Mouse (Mus musculus) intestine, embryonic 15.5 days (tissue): ENCODE results near the gene Gipc3. TPM values are rescaled to one million over a fixed set of nuclear protein-coding genes. Genes with fewer than 3 reads are reported as not detected.

Experiments
- ATAC-seq: fragments of 200-750 bp; cut with Nextera tagmentation; 2 replicates; pipeline ENCODE4 v1.8.0; 2017; ENCODE audit warnings: moderate TSS enrichment, moderate library complexity
- H3K27ac ChIP-seq: fragments of 300-500 bp; sonication (generic); 2 replicates; pipeline ENCODE4 v1.5.1; 2015; ENCODE audit warnings: mild to moderate bottlenecking, inconsistent platforms
- H3K27me3 ChIP-seq: fragments of 300-500 bp; sonication (generic); replicated peaks from 2 replicates; pipeline ENCODE4 v1.6.1; 2015; ENCODE audit warnings: inconsistent platforms
- H3K36me3 ChIP-seq: fragments of 300-500 bp; sonication (generic); 2 replicates; pipeline ENCODE4 v1.6.1; 2015; ENCODE audit warnings: inconsistent platforms
- H3K4me1 ChIP-seq: fragments of 300-500 bp; sonication (generic); replicated peaks from 2 replicates; pipeline ENCODE4 v1.6.1; 2015; ENCODE audit warnings: inconsistent platforms
- H3K4me2 ChIP-seq: fragments of 300-500 bp; sonication (generic); replicated peaks from 2 replicates; pipeline ENCODE4 v1.6.1; 2015; ENCODE audit warnings: mild to moderate bottlenecking, inconsistent platforms
- H3K4me3 ChIP-seq: fragments of 300-500 bp; sonication (generic); replicated peaks from 2 replicates; pipeline ENCODE4 v1.5.1; 2015; ENCODE audit warnings: inconsistent platforms
- H3K9ac ChIP-seq: fragments of 300-500 bp; sonication (generic); 2 replicates; pipeline ENCODE4 v1.6.1; 2015; ENCODE audit warnings: inconsistent platforms
- H3K9me3 ChIP-seq: fragments of 300-500 bp; sonication (generic); 2 replicates; pipeline ENCODE4 v1.6.1; 2016; ENCODE audit warnings: inconsistent platforms
- WGBS: fragments of 180-500 bp; shearing (Covaris S2); methylation state at CpG from one replicate; pipeline ENCODE4 v1.1.7; 2015; 5-methylcytosine and 5-hydroxymethylcytosine counted together
- polyA plus RNA-seq: library from polyadenylated mRNA; unstranded; fragments of >200 nt; fragmentation: Nextera tagmentation; extraction: Ambion mirVana; gene quantifications from 2 replicates; pipeline ENCODE4 v1.2.1, GENCODE M21; 2015

Gene Gipc3
- polyA plus RNA-seq, 1 experiment from 2014 or later = not detected

GRCm38 (mm10) chr10:81382039-81382438 is 39.0 kb upstream of the Gipc3 start:
- no peak overlapping the region for H3K4me3 ChIP-seq
- H3K9me3 ChIP-seq = no peaks in the 10 kb centered on the region
- 54% methylated on average over 5 of the region's 5 CpGs for WGBS
- peaks cover 11% of the 10 kb centered on the region for H3K36me3 ChIP-seq
- H3K27me3 ChIP-seq = no peaks in the 10 kb centered on the region
- H3K4me1 ChIP-seq = peaks cover 20% of the 10 kb centered on the region
- peak overlapping the region; percentile 18; the same call in 1 of the 2 replicates for H3K27ac ChIP-seq
- H3K9ac ChIP-seq = no peak overlapping the region
- ATAC-seq = peak; percentile 5; the same call in 1 of the 2 replicates
- H3K4me2 ChIP-seq = no peak overlapping the region

GRCm38 (mm10) chr10:81379809-81380378 is 36.8 kb upstream of the Gipc3 start:
- 0 out of 2 replicates have a peak, but pooled peaks cover 5% of the 10 kb centered on the region for H3K36me3 ChIP-seq
- H3K27ac ChIP-seq = no peak overlapping the region
- H3K4me1 ChIP-seq = peaks cover 19% of the 10 kb centered on the region
- no peak overlapping the region for H3K4me2 ChIP-seq
- H3K9ac ChIP-seq = no peak overlapping the region
- H3K9me3 ChIP-seq = no peaks in the 10 kb centered on the region
- WGBS = 86% methylated on average over 6 of the region's 6 CpGs
- no peak overlapping the region for H3K4me3 ChIP-seq
- ATAC-seq = no peak
- no peaks in the 10 kb centered on the region for H3K27me3 ChIP-seq

GRCm38 (mm10) chr10:81379183-81379553 is 36.1 kb upstream of the Gipc3 start:
- 59% methylated on average over 3 of the region's 3 CpGs for WGBS
- 0 out of 2 replicates have a peak, but pooled peaks cover 5% of the 10 kb centered on the region for H3K36me3 ChIP-seq
- peak overlapping the region; percentile 39 for H3K9ac ChIP-seq
- H3K4me1 ChIP-seq = peaks cover 19% of the 10 kb centered on the region
- no peaks in the 10 kb centered on the region for H3K9me3 ChIP-seq
- no peaks in the 10 kb centered on the region for H3K27me3 ChIP-seq
- H3K4me3 ChIP-seq = peak overlapping the region; percentile 82
- peak overlapping the region; percentile 56 for H3K27ac ChIP-seq
- ATAC-seq = no peak
- H3K4me2 ChIP-seq = peak overlapping the region; percentile 77

GRCm38 (mm10) chr10:81378553-81379182 is 35.6 kb upstream of the Gipc3 start:
- ATAC-seq = peak; percentile 96
- WGBS = under 1% methylated on average over 44 of the region's 46 CpGs

GRCm38 (mm10) chr10:81377793-81378552 is 34.9 kb upstream of the Gipc3 start, which contains the start of gene Fzr1:
Gene Fzr1 (minus strand): TSS chr10:81378516.
- no peaks in the 10 kb centered on the region for H3K27me3 ChIP-seq
- H3K4me1 ChIP-seq = peaks cover 19% of the 10 kb centered on the region
- H3K9ac ChIP-seq = peak within 1 kb of the TSS; percentile 92
- peak; percentile 29 for ATAC-seq
- H3K36me3 ChIP-seq = 0 out of 2 replicates have a peak, but pooled peaks cover 5% of the 10 kb centered on the region
- H3K9me3 ChIP-seq = no peaks in the 10 kb centered on the region
- H3K27ac ChIP-seq = peak within 1 kb of the TSS; percentile 68
- H3K4me3 ChIP-seq = peak within 1 kb of the TSS; percentile 82
- WGBS = under 1% methylated on average over 58 of the region's 59 CpGs
- H3K4me2 ChIP-seq = peak within 1 kb of the TSS; percentile 77

More at GRCm38 (mm10) chr10:81378553-81379182, 35.6 kb upstream of the Gipc3 start:
- H3K4me2 ChIP-seq = peak overlapping the region; percentile 77
- H3K27me3 ChIP-seq = no peaks in the 10 kb centered on the region
- H3K27ac ChIP-seq = peak overlapping the region; percentile 56
- no peaks in the 10 kb centered on the region for H3K9me3 ChIP-seq
- peak overlapping the region; percentile 82 for H3K4me3 ChIP-seq
- H3K4me1 ChIP-seq = peaks cover 19% of the 10 kb centered on the region
- 0 out of 2 replicates have a peak, but pooled peaks cover 5% of the 10 kb centered on the region for H3K36me3 ChIP-seq
- H3K9ac ChIP-seq = peak overlapping the region; percentile 92

GRCm38 (mm10) chr10:81377362-81377664 is 34.2 kb upstream of the Gipc3 start:
- ATAC-seq = no peak
- Histone ChIP-seq H3K4me3 (peak overlapping the region; percentile 82), H3K4me1 (peaks cover 19% of the 10 kb centered on the region), H3K27me3 (no peaks in the 10 kb centered on the region), H3K4me2 (peak overlapping the region; percentile 77), H3K27ac (peak overlapping the region; percentile 68; the same call in 1 of the 2 replicates), H3K36me3 (0 out of 2 replicates have a peak, but pooled peaks cover 8% of the 10 kb centered on the region), H3K9ac (peak overlapping the region; percentile 92), H3K9me3 (no peaks in the 10 kb centered on the region)
- WGBS = 29% methylated on average over 2 of the region's 2 CpGs

GRCm38 (mm10) chr10:81376561-81377361 is 33.7 kb upstream of the Gipc3 start:
- peak overlapping the region; percentile 92 for H3K9ac ChIP-seq
- H3K4me1 ChIP-seq = peaks cover 19% of the 10 kb centered on the region
- H3K9me3 ChIP-seq = no peaks in the 10 kb centered on the region
- no peaks in the 10 kb centered on the region for H3K27me3 ChIP-seq
- ATAC-seq = no peak
- H3K4me3 ChIP-seq = peak overlapping the region; percentile 82
- H3K4me2 ChIP-seq = peak overlapping the region; percentile 77
- 32% methylated on average over 6 of the region's 6 CpGs for WGBS
- peak overlapping the region; percentile 68; the same call in 1 of the 2 replicates for H3K27ac ChIP-seq
- 0 out of 2 replicates have a peak, but pooled peaks cover 8% of the 10 kb centered on the region for H3K36me3 ChIP-seq

- ATAC-seq = no peak
- H3K27ac ChIP-seq = no peak overlapping the region
- WGBS = 93% methylated on average over 10 of the region's 10 CpGs
- peaks cover 22% of the 10 kb centered on the region; the same call in 1 of the 2 replicates for H3K36me3 ChIP-seq
- no peak overlapping the region for H3K4me3 ChIP-seq
- H3K9me3 ChIP-seq = no peaks in the 10 kb centered on the region
- peaks cover 19% of the 10 kb centered on the region for H3K4me1 ChIP-seq
- no peak overlapping the region for H3K9ac ChIP-seq
- no peaks in the 10 kb centered on the region for H3K27me3 ChIP-seq
- no peak overlapping the region for H3K4me2 ChIP-seq
Observed at GRCm38 (mm10) chr10:81375322-81375721, 32.3 kb upstream of the Gipc3 start.

GRCm38 (mm10) chr10:81367207-81367495 is 24.1 kb upstream of the Gipc3 start:
- peaks cover 49% of the 10 kb centered on the region for H3K36me3 ChIP-seq
- H3K9ac ChIP-seq = no peak overlapping the region
- no peak overlapping the region for H3K27ac ChIP-seq
- H3K4me3 ChIP-seq = no peak overlapping the region
- peaks cover 10% of the 10 kb centered on the region for H3K27me3 ChIP-seq
- 90% methylated on average over 6 of the region's 6 CpGs for WGBS
- H3K9me3 ChIP-seq = no peaks in the 10 kb centered on the region
- ATAC-seq = no peak
- no peak overlapping the region for H3K4me2 ChIP-seq
- H3K4me1 ChIP-seq = peaks cover 39% of the 10 kb centered on the region

GRCm38 (mm10) chr10:81366477-81367206 is 23.6 kb upstream of the Gipc3 start:
- peak; percentile 19 for ATAC-seq
- H3K4me3 ChIP-seq = no peak overlapping the region
- no peak overlapping the region for H3K4me2 ChIP-seq
- H3K36me3 ChIP-seq = peaks cover 48% of the 10 kb centered on the region
- H3K4me1 ChIP-seq = peaks cover 39% of the 10 kb centered on the region
- 72% methylated on average over 6 of the region's 6 CpGs for WGBS
- H3K9me3 ChIP-seq = no peaks in the 10 kb centered on the region
- H3K27me3 ChIP-seq = peaks cover 10% of the 10 kb centered on the region
- H3K27ac ChIP-seq = peak overlapping the region; percentile 3; the same call in 1 of the 2 replicates
- H3K9ac ChIP-seq = no peak overlapping the region

- peak within 1 kb of the TSS; percentile 44; the same call in 1 of the 2 replicates for H3K9ac ChIP-seq
- peaks cover 43% of the 10 kb centered on the region for H3K36me3 ChIP-seq
- peak within 1 kb of the TSS; percentile 25 for H3K4me3 ChIP-seq
- peak within 1 kb of the TSS; percentile 3 for H3K27ac ChIP-seq
- ATAC-seq = peak; percentile 32
- 33% methylated on average over 12 of the region's 12 CpGs for WGBS
- H3K4me2 ChIP-seq = peak within 1 kb of the TSS; percentile 66
- H3K4me1 ChIP-seq = peaks cover 44% of the 10 kb centered on the region
- peaks cover 10% of the 10 kb centered on the region for H3K27me3 ChIP-seq
- H3K9me3 ChIP-seq = no peaks in the 10 kb centered on the region
Observed at GRCm38 (mm10) chr10:81365672-81366476, 22.8 kb upstream of the Gipc3 start, which contains the start of gene 4930404N11Rik. Gene 4930404N11Rik (minus strand): TSS chr10:81365816.
